Mouse (Mus musculus): ENCODE measurements around the gene Sdr9c7. TPM values are rescaled to one million over a fixed set of nuclear protein-coding genes. Genes with fewer than 3 reads are reported as not detected.

The Sdr9c7 gene
- polyA plus RNA-seq, 1 experiment = 0.13 TPM

- Histone ChIP-seq H3K36me3 (ENCODE audit: control insufficient read depth, insufficient read depth, low read length) (no peaks in the 10 kb centered on the region), H3K4me1 (ENCODE audit: control insufficient read depth, insufficient read depth, low read length) (no peaks in the 10 kb centered on the region; the same call in 1 of the 2 replicates), H3K27ac (ENCODE audit: insufficient read depth, low read depth, low read length) (no peak overlapping the region), H3K4me3 (ENCODE audit: insufficient read depth, low read depth, low read length) (no peak overlapping the region), H3K27me3 (replicated peaks; ENCODE audit: control insufficient read depth, insufficient read depth, low read length) (no peaks in the 10 kb centered on the region)
- TF ChIP-seq CTCF (conservative IDR thresholded peaks at IDR 0.05; ENCODE audit: insufficient read depth, insufficient read length, low read depth, low read length) = no peak
- 67% methylated on average over 4 of the region's 4 CpGs for WGBS
- DNase-seq = peak; percentile 83
Observed at GRCm38 (mm10) chr10:127949596-127950130, 51.3 kb downstream of the Sdr9c7 start.

GRCm38 (mm10) chr10:127951390-127951789 is 53.1 kb downstream of the Sdr9c7 start:
- no peak for DNase-seq
- H3K27ac ChIP-seq (ENCODE audit: insufficient read depth, low read depth, low read length) = no peak overlapping the region
- H3K36me3 ChIP-seq (ENCODE audit: control insufficient read depth, insufficient read depth, low read length) = no peaks in the 10 kb centered on the region

GRCm38 (mm10) chr10:127951821-127952220 is 53.5 kb downstream of the Sdr9c7 start:
- TF ChIP-seq POLR2A (IDR thresholded peaks at IDR 0.05; ENCODE audit: low read depth, low read length) (no peak), CTCF (conservative IDR thresholded peaks at IDR 0.05; ENCODE audit: insufficient read depth, insufficient read length, low read depth, low read length) (no peak)
- Histone ChIP-seq H3K4me1 (ENCODE audit: control insufficient read depth, insufficient read depth, low read length) (no peaks in the 10 kb centered on the region; the same call in 1 of the 2 replicates), H3K27ac (ENCODE audit: insufficient read depth, low read depth, low read length) (0 out of 2 replicates have a peak overlapping the region, but pooled peaks have one; percentile 12), H3K4me3 (ENCODE audit: insufficient read depth, low read depth, low read length) (no peak overlapping the region), H3K27me3 (replicated peaks; ENCODE audit: control insufficient read depth, insufficient read depth, low read length) (no peaks in the 10 kb centered on the region), H3K36me3 (ENCODE audit: control insufficient read depth, insufficient read depth, low read length) (no peaks in the 10 kb centered on the region)
- peak; percentile 24 for DNase-seq
- WGBS = 62% methylated on average over 4 of the region's 4 CpGs

More at GRCm38 (mm10) chr10:127951390-127951789, 53.1 kb downstream of the Sdr9c7 start:
- H3K4me1 ChIP-seq (ENCODE audit: control insufficient read depth, insufficient read depth, low read length) = no peaks in the 10 kb centered on the region; the same call in 1 of the 2 replicates
- no peak overlapping the region for H3K4me3 ChIP-seq (ENCODE audit: insufficient read depth, low read depth, low read length)
- TF ChIP-seq POLR2A (IDR thresholded peaks at IDR 0.05; ENCODE audit: low read depth, low read length) = no peak
- TF ChIP-seq CTCF (conservative IDR thresholded peaks at IDR 0.05; ENCODE audit: insufficient read depth, insufficient read length, low read depth, low read length) = no peak
- whole genome bisulfite sequencing = 83% methylated on average over 9 of the region's 9 CpGs
- H3K27me3 ChIP-seq (replicated peaks; ENCODE audit: control insufficient read depth, insufficient read depth, low read length) = no peaks in the 10 kb centered on the region

GRCm38 (mm10) chr10:127955034-127955433 is 56.7 kb downstream of the Sdr9c7 start:
- DNase-seq = no peak
- H3K4me3 ChIP-seq (ENCODE audit: insufficient read depth, low read depth, low read length) = no peak overlapping the region
- WGBS = 77% methylated on average over 4 of the region's 4 CpGs
- no peaks in the 10 kb centered on the region for H3K4me1 ChIP-seq (ENCODE audit: control insufficient read depth, insufficient read depth, low read length)
- no peak overlapping the region for H3K27ac ChIP-seq (ENCODE audit: insufficient read depth, low read depth, low read length)
- H3K36me3 ChIP-seq (ENCODE audit: control insufficient read depth, insufficient read depth, low read length) = no peaks in the 10 kb centered on the region
- no peak for TF ChIP-seq CTCF (conservative IDR thresholded peaks at IDR 0.05; ENCODE audit: insufficient read depth, insufficient read length, low read depth, low read length)
- no peak for TF ChIP-seq POLR2A (IDR thresholded peaks at IDR 0.05; ENCODE audit: low read depth, low read length)
- no peaks in the 10 kb centered on the region for H3K27me3 ChIP-seq (replicated peaks; ENCODE audit: control insufficient read depth, insufficient read depth, low read length)

GRCm38 (mm10) chr10:127956168-127956816 is 58.0 kb downstream of the Sdr9c7 start:
- Histone ChIP-seq H3K4me1 (ENCODE audit: control insufficient read depth, insufficient read depth, low read length) (no peaks in the 10 kb centered on the region), H3K27ac (ENCODE audit: insufficient read depth, low read depth, low read length) (no peak overlapping the region), H3K4me3 (ENCODE audit: insufficient read depth, low read depth, low read length) (no peak overlapping the region), H3K36me3 (ENCODE audit: control insufficient read depth, insufficient read depth, low read length) (no peaks in the 10 kb centered on the region), H3K27me3 (replicated peaks; ENCODE audit: control insufficient read depth, insufficient read depth, low read length) (no peaks in the 10 kb centered on the region)
- WGBS = 54% methylated on average over 16 of the region's 16 CpGs
- DNase-seq = peak; percentile 71
- TF ChIP-seq CTCF (conservative IDR thresholded peaks at IDR 0.05; ENCODE audit: insufficient read depth, insufficient read length, low read depth, low read length) (peak; percentile 70), POLR2A (IDR thresholded peaks at IDR 0.05; ENCODE audit: low read depth, low read length) (no peak)

- no peak overlapping the region for H3K4me3 ChIP-seq (ENCODE audit: insufficient read depth, low read depth, low read length)
- DNase-seq = no peak
- H3K27ac ChIP-seq (ENCODE audit: insufficient read depth, low read depth, low read length) = no peak overlapping the region
- TF ChIP-seq POLR2A (IDR thresholded peaks at IDR 0.05; ENCODE audit: low read depth, low read length) = no peak
- TF ChIP-seq CTCF (conservative IDR thresholded peaks at IDR 0.05; ENCODE audit: insufficient read depth, insufficient read length, low read depth, low read length) = no peak; the same call in 1 of the 2 replicates
- WGBS = 93% methylated on average over 7 of the region's 7 CpGs
- no peaks in the 10 kb centered on the region for H3K4me1 ChIP-seq (ENCODE audit: control insufficient read depth, insufficient read depth, low read length)
- no peaks in the 10 kb centered on the region for H3K36me3 ChIP-seq (ENCODE audit: control insufficient read depth, insufficient read depth, low read length)
- no peaks in the 10 kb centered on the region for H3K27me3 ChIP-seq (replicated peaks; ENCODE audit: control insufficient read depth, insufficient read depth, low read length)
Observed at GRCm38 (mm10) chr10:127959161-127959679, 60.9 kb downstream of the Sdr9c7 start.

Other genes with a start within 250 kb of the Sdr9c7 start
- gene Nemp1, start 231.6 kb upstream of the Sdr9c7 start, polyA plus RNA-seq (2012; rRNA removed) = 2.3 and 2.5 TPM in 2 replicates
- 17.9 and 18.6 TPM in 2 replicates for gene Nab2, start 229.9 kb upstream of the Sdr9c7 start, polyA plus RNA-seq (2012; rRNA removed)
- gene Myo1a, start 193.3 kb upstream of the Sdr9c7 start, polyA plus RNA-seq (2012; rRNA removed) = 0.06 and 0.18 TPM in 2 replicates
- 0.26 TPM in 1 of 2 replicates, not detected in the other for gene Tac2, start 174.0 kb upstream of the Sdr9c7 start, polyA plus RNA-seq (2012; rRNA removed)
- 7.2 and 7.3 TPM in 2 replicates for gene Zbtb39, start 159.0 kb upstream of the Sdr9c7 start, polyA plus RNA-seq (2012; rRNA removed)
- 8.1 and 9.7 TPM in 2 replicates for gene Gpr182, start 146.8 kb upstream of the Sdr9c7 start, polyA plus RNA-seq (2012; rRNA removed)
- gene Rdh1, start 138.8 kb upstream of the Sdr9c7 start, polyA plus RNA-seq (2012; rRNA removed) = 1.1 and 1.3 TPM in 2 replicates
- gene Rdh16f1, start 138.7 kb upstream of the Sdr9c7 start, polyA plus RNA-seq (2012; rRNA removed) = 2.1 and 2.3 TPM in 2 replicates
- 0.10 and 0.13 TPM in 2 replicates for gene Rdh9, start 122.1 kb upstream of the Sdr9c7 start, polyA plus RNA-seq (2012; rRNA removed)
- 61.2 and 67.5 TPM in 2 replicates for gene Rdh16, start 97.4 kb upstream of the Sdr9c7 start, polyA plus RNA-seq (2012; rRNA removed)
- 1.6 and 2.0 TPM in 2 replicates for gene Rdh19, start 48.6 kb upstream of the Sdr9c7 start, polyA plus RNA-seq (2012; rRNA removed)
- 391 and 483 TPM in 2 replicates for gene Rdh16f2, start 32.0 kb upstream of the Sdr9c7 start, polyA plus RNA-seq (2012; rRNA removed)
- 0.20 and 0.31 TPM in 2 replicates for gene Rdh7, start 9.7 kb upstream of the Sdr9c7 start, polyA plus RNA-seq (2012; rRNA removed)
- gene Hsd17b6, start 109.1 kb downstream of the Sdr9c7 start, polyA plus RNA-seq (2012; rRNA removed) = not detected in 2 replicates
- gene Prim1, start 116.7 kb downstream of the Sdr9c7 start, polyA plus RNA-seq (2012; rRNA removed) = 3.4 and 3.6 TPM in 2 replicates
- gene Naca, start 137.1 kb downstream of the Sdr9c7 start, polyA plus RNA-seq (2012; rRNA removed) = 195 and 258 TPM in 2 replicates
- gene Ptges3, start 160.4 kb downstream of the Sdr9c7 start, polyA plus RNA-seq (2012; rRNA removed) = 28.2 and 32.5 TPM in 2 replicates
- gene Atp5b, start 184.8 kb downstream of the Sdr9c7 start, polyA plus RNA-seq (2012; rRNA removed) = 4,550 and 7,521 TPM in 2 replicates
- 21.6 and 22.5 TPM in 2 replicates for gene Baz2a, start 193.1 kb downstream of the Sdr9c7 start, polyA plus RNA-seq (2012; rRNA removed)

All from kidney, adult 2 months (tissue).